Mouse (Mus musculus): ENCODE results near the gene Snf8.

Gene Snf8

DNA sequence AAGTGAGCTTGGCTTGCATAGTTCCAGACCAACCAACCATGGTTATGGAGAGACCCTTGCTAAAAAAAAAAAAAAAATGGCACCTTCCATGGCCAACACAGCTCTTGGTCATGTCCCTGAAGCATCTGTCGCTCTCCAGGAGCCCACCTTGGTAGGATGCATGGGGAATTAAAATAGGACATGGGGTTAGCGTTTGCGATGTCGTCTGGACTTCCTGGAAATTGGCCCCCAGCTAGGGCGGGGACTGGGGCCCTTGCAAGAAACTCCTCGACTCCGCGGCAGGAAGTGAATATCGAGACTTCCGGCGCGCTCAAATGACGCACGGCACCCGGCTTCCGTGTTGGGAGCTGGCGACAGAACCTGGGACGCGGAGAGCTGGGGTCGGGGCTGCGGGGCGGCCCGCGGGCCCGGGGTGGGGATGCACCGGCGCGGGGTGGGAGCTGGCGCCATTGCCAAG is at the start of gene Snf8:
Snf8 (plus strand) TSS at position 290 of the 457 bp plus-strand sequence.
- peak; percentile 90 to 93 for DNase-seq (ENCODE audit: low spot score in 2 of 2)

DNA sequence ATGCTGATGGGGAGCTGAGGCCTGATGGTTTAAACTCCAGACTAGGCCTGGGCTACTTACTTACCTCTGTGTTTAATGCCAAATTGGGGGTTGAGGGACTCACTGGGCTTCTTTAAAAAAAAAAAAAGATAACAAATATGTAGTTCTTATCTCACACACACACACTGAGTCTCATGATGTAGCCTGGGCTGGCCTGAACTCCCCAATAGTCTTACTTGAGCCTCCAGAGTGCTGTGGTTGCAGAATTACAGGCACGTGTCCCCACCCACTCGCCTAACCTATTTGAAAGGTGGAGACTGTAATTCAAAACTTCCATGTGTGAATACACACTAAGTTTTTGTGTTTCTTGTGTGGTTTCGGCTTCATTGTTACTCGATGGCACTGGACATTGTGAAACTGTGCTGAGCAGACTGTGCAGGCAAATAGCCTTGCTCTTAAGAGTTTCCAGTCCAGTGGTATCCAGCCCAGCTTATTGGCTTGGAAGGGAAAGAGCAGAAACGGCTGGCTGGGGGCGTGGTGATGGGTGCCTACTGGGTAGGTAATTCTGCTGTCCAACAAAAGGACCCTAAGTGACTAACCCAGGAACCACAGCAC is 46.7 kb upstream of the Snf8 start:
- DNase-seq (ENCODE audit: low spot score in 2 of 2), result no peak

DNA sequence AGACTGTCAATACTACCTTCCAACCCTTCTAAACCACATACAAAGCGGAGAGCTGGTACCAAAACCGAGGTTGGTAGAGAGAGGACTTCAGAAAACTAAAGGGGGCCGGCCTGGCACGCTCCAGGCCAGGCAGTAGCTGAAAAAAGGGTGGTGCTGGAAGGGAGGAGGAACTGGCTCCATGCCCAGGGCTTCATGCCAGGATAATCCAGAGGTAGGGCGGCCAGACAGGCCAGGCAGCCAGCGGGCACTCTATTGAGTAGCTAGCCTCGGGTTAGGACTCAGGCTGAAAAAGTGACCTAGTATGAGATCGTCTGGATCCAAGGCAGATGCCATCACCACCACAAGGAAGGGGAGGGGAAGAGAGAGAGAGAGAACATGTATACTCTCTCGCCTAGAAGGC is 46.2 kb upstream of the Snf8 start:
- DNase-seq (ENCODE audit: low spot score in 2 of 2), result no peak

DNA sequence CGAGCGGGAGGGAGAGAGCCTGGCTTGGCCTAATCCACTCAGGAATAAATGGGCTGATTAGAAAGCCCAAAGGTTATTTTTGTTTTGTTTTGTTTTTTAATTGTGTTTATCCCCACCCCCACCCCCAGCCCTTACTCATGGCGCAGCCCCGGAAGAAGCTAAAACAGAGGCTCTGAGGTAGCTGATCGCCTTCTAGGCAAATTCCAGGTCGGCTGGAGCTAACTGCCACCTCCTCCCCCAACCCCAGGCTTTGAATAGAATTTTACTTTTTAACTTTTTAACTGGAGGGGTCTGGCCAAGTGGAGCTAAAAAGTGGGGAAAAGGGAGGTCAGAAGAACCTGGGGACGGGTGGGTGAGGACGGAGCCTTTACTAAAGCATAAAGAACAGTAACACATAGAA is 44.8 kb upstream of the Snf8 start:
- no peak for DNase-seq (ENCODE audit: low spot score in 2 of 2)

DNA sequence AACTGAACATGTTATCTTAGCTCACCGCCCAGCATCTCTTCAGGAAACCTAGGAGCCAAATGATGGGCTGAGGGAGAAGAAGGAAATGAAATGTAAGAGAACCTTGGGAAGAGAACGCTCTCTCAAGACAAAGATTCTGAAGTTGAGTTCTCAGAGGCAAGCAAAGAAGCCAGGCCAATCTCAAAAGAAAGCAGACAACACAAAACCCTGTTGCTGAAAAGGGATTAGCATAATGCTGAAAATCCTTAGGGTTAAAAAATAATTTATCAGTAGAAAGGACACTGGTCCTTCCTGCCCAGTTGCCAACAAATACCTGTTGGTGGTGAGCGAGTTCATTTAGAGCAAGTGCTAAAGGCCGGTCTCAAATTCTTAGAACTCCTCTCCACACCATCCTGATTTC is 44.3 kb upstream of the Snf8 start:
- no peak for DNase-seq (ENCODE audit: low spot score in 2 of 2)

DNA sequence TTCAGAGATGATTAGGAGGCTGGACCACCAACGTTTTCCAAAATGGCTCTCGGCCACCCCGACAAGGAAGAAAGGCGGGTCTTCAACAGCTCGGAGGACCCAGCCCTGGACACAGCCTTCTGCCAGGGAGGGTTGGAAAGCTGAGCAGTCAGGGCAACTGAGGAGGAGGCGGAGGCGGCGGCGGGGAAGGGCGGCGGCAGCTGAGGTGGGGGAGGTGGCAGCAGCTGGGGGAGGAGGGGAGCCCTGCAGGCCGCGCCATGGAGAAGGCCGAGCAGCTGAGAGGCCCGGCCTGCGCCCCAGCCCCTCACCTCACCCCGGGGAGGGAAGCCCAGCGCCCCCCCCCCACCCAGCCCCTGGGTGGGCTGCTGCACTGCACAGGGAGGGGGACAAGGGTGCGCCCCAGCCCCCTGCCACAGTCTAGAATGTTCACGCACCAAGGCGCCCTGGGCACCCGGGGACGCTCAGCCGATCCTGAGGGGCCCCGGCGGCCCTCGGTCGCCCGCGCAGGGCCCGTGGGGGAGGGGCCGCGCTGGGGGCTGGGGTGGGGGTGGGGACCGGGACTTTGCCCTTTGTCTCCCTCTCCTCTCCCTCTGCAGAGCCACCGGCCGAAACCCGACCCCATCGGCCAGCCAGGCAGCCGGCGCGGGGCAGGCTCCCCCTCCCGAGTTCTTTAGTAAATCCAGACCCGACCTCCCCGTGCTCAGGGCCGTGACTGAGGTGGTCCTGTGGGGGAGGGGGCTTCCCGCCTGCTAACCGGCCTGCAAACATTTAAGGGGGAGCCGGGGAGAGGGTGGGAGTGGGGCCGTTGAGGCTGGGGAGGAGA is 43.6 kb upstream of the Snf8 start:
- no peak for DNase-seq (ENCODE audit: low spot score in 2 of 2)

DNA sequence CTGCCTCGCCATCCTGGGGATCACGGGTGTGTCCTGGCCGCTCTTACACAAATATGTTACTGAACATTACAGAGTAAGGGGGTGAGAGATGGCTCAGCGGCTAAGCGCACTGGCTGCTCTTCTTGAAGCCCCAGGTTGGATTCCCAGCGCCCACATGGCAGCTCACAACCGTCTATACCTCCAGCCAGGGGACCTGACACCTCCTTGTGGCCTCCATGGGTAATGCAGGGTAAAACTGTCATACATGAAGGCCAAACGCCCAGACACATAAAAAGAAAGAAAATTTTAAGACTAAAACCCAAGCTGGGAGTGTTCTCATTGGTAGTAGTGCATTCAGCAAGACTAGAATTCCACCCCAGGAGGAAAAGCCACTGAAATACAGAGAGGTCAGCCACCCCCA is 40.5 kb upstream of the Snf8 start:
- no peak for DNase-seq (ENCODE audit: low spot score in 2 of 2)

DNA sequence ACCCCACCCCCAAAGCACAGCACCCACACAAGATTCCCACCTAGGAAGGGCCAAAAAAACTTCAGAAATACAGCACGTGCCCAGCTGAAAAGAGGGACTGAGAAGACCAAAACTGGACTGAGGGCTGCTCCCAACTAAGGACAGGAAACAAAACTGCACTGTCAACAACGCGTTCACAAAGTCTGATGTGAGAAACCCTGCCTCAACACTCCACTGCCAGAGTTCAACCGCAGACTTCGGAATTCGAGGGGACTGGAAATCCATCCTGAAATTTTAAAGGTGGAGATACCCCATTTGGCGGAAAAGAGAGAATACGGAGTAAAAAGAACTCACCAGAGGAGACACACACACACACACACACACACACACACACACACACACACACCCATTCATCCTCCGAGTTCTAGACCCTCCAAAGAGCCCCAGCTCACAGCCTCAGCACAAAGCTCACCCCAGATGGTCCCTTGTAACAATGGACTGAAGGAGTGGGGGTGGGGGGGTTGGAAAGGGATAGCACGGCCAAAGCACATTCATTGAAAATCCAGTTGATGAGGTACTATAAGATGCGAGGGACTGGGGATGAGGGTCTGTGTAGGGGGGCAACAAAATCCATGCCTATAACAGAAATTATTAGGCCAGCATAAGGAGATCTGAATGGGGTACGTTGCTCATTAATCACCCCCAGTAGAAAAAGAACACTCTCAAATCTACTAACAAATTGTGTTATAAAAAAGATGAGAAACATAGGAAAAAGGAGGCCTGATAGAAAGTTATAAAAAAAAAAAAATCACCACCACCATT is 31.4 kb upstream of the Snf8 start:
- DNase-seq (ENCODE audit: low spot score in 2 of 2), result no peak

DNA sequence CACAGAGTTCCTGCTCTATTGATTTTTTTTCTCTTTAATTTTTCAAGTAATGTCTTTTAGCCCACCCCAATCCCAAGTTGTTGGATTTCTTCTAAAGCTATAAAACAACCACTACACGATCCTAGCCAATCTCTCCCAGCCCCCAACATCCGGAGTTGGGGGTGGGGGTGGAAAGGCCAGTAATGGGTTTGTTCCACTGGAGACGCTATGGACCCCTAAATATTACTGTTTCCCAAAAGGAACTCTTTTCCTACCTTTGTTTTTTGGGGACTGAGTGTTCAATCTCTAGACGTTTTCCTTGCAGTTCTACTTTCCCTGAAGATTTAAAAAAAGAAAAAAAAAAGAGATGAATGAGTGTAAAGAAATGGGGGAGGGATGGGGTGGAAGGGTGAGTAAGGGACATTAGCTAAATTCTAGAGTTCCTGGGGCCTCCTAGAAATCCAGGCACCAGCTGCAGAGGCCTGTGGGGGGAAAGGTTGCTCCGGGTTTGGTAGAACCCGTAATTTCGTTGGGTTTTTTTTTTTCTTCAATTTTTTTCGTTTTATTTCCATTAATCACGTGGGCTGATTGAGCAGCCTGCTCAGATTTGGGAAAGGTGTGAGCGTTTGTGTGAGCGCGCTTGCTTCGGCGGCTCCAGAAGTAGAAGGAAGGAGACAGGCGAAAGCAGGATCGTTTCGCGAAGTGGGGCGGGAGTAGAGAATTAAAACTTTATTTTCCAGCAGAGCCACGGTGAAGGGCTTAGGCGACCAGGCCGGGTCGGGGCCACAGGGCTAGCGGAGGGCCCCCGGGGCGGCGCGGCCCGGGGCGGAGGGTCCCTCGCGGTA is 30.5 kb upstream of the Snf8 start:
- no peak for DNase-seq (ENCODE audit: low spot score in 2 of 2)

DNA sequence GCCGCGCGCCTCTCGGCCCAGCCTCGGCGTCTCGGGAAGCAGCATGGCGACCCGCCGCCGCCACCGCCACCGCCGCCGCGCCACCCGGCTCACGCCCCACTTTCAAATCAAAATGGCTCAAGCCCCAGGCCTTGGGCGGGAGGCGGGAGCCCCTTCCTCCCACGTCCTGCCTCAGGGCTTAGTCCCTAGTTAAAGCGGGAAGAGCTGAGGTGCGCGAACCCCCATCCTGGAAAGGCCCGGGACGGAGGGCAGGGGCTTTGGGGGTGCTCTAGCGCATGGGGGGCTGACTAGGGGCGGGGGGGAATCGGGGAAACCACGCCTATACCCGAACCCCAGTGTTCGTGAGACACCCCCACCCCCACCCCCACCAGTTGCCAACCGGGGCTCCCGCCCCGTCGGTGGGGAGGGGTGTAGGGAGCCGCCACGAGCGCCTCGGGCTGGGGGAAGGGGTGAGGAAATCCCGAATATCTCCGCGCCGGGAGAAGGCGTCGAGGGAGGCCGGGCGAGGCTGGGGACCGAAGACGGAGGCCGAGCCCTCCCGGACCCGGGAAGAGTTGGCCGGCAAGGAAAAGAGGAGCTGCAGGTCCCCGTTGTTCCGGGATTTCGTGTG is 29.8 kb upstream of the Snf8 start:
- DNase-seq (ENCODE audit: low spot score in 2 of 2), result peak in 1 of 2 experiments; percentile 15

DNA sequence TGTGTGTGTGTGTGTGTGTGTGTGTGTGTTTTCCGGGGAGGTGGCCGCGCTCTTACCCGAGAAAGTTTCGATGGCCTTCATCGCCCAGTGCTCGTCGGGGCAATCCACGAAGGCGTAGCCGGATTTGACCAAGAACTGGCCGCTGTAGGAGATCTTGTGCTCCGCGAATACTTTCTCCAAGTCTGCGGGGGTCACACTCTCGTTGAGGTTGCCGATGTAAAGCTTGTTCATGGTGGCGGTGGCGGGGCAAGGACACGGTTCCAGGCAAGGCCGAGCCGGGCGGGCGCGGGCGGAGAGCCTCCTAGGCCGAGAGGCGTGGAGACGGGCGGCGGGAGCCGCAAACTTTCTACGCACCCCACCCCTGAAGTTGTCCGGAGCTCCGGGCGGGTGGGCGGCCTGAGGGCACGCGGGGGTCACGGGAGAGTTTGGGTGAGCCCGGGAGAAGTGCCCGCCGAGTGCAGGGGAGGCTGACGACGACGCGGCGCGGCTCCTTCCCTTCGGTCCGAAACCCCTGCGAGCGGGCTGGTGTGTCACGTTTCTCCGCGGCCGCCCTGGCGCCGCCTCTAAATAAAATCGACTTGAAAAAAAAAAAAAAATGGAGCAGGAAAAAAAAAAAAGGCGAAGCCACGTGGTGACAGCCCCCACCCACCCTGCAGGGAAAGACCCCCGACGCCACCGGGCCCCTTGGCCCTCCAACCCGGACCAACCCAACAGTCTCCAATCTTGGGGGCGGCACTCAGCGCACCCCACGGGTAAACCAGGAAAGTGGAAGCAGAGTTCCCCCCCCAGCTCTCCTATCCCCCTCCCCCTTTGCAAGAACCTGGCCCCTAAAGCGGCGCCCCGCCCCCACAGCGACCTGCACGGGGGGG is 29.0 kb upstream of the Snf8 start, which contains the start of gene Igf2bp1:
Igf2bp1 (minus strand) TSS at position 538 of the 869 bp plus-strand sequence.
- DNase-seq (ENCODE audit: low spot score in 2 of 2), result peak in 1 of 2 experiments; percentile 33

DNA sequence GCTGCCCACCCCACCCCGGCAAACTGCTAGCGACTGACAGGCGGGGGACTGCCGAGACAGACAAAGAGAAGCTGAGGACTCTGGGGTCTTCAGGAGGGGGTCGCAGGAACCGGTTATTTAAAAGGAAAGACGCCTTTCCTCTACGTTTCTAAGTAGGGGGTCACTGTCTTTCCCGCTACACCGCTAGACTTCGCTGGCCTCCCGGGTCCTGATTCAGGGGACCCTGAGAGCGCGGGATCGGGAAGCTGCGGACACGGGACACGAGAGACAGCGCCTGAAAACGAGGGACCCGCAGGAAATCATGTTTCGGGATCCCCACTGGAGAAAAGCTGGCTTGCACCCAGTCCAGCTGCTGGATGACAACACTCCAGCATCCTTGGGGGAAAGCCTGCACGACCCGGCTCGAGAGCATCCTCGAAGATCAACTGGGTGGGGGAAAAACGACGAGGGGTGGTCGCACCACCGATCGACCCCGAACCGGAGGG is 28.3 kb upstream of the Snf8 start:
- DNase-seq (ENCODE audit: low spot score in 2 of 2), result peak in 1 of 2 experiments; percentile 2

DNA sequence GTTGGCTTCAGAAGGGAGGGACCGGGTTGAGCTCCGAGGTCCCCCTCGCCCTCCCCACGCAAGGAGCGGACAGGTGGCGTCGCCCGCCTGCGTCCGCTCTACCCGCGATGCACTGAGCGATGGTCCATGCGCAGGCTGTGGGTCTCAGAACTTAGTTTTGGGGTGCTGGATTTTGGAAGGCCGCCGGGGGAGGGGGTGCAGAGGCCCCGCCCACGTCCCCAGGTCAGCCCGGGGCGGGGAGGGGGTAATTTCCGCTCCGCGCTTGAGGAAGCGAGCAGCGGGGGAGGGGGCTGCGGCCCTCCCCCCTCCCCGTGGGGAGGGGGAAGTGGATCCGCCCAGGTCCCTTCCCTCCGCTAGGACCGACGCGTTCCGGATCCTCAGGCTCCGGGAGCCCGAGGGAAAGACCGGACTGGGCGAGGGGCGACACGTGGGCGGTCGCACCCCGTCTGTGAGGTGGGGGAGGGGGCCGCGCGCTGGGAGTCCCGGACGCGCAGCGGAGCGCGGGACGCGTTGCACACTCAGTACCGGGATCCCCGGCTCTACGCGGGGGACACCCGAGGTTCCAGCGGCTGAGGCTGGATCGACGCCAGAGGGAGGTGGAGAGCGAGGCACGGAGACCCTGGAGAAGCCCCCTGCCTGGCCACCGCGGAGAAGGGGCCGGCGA is 27.7 kb upstream of the Snf8 start:
- peak in 1 of 2 experiments; percentile 14 for DNase-seq (ENCODE audit: low spot score in 2 of 2)

DNA sequence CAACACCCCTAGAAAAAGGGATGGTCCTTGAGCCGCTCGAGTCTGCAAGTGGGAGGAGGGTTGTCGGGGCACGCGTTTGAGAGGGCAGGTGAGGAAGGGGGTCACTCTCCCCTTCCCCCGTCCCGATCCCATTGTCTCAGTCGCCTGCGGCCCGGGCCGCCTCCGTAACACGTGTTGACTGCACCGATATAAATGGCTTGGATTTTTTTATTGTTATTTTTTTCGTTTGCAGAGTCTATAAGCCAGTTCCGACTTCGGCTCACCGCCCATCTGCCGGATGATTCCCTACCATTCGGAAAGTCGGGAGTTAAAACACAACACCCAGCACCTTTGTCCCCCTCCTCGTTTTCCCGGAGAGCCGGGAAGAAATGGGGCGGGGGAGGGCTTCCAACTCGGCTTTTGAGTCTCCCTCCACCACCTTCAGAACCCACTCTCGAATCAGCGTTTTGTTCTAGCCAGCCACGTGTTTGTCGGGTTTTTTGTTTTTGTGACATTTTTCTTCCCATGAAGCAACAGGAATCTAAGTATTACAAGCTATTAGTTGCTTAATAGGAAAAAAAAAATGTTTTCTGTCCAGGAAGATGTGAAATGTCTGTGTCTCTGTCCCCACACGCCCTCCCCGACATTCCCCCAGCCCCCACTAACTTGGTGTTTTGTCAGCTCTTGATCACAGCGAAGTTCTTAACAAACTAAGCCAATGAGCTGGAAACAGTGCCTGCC is 27.0 kb upstream of the Snf8 start:
- DNase-seq (ENCODE audit: low spot score in 2 of 2), result peak in 1 of 2 experiments; percentile 10

DNA sequence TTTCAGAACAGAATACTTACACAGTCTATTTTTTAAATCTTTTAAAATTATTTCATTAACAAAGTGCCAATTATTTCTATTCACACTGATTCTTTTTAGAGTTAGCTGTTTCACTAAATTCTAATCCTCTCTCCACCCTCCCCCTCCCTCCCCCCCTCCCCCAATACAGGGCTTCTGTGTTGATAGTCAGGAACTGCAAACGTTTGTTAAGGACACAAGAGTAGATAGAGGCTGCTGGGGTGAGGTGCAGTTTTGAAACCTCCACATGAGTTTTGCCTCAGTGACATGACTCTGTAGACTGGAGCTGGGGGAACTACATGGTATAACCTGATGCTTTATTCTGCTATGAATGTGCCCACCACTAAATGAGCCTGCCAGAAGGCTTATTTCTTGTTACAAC is 25.9 kb upstream of the Snf8 start:
- no peak for DNase-seq (ENCODE audit: low spot score in 2 of 2)

DNA sequence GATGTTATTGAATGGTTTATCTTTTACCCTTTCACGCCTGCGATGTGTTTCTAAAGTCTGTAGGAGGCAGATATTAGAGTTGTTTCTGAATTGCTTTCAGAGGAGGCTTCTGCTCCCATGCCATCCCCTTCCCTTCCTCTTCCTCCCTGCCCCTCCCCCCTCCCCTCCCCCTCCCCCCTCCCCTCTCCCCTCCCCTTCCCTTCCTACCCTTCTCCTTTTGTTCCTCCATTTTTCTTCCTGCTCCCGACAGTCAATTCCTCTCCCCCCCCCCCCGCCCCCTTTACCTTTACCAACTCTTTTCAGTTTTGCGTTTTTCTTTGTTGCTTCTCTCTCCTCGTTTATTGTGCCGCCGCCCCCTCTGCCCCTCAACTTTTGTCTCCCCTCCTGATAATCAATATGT is 22.7 kb upstream of the Snf8 start:
- no peak for DNase-seq (ENCODE audit: low spot score in 2 of 2)

DNA sequence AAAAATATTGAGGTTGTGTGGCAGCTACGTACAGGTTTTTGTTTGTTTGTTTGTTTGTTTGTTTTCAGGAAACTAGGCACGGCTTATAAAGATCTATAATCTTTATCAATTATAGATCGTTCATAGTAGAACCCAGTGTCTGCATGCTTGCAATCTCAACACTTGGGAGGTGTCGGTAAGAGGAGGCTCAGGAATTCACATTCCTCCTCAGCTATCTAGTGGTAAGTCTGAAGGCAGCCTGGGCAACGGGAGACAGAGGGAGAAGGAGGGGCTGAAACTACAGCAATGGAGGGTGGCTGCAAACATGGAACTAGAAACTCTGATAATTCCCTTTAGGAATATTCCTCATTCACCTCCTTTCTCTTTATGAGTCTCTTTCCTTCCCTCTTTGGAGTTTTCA is 19.3 kb upstream of the Snf8 start:
- no peak for DNase-seq (ENCODE audit: low spot score in 2 of 2)

DNA sequence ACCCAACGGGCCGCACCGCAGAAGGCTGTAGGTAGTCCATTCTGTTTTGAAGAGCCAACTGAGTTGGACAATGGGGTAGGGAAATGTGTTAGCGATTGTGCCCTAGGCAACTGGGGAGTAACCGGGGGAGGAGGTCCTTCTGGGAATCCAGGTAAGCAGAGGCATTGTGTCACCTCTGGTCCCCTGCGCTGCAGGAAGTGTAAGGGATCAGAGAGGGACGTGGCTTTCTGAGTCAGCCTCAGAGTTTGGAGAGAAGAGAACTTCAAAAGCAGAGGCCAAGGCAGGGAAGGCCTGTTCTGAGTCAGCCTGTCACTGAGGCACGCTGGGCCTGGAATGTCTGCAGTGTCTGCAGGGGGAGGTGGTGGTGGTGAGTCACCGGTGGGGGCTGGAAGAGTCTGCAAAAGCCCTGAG is 16.7 kb upstream of the Snf8 start:
- no peak for DNase-seq (ENCODE audit: low spot score in 2 of 2)

DNA sequence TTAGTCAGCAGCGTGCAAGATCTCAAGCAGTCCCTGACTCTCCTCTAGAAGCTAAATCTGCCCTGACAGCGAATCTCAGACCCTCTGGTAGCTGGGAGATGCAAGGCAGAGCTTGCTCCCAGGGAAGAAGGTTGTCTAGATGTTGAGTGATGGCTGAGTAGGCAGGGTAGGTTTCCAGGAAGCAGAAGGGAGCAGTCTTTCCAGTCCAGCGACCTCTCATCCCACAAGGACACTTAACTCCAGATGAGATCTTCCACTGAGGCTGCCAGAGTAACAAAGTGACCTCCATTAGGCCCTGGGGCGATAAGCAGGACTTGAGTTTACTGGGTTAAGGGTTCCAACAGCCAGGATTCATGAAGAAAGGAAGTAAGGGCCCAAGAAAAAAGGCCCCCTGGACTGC is 14.1 kb upstream of the Snf8 start:
- no peak for DNase-seq (ENCODE audit: low spot score in 2 of 2)

Measured in natural killer cell, adult 2 months (primary cell).